Mouse (Mus musculus) layer of hippocampus, postnatal 10 days (tissue): Measurements from ENCODE around the gene Gpr65. TPM values are rescaled to one million over a fixed set of nuclear protein-coding genes. Genes with fewer than 3 reads are reported as not detected.
"Not testable (repeated sequence)": the region's sequence is repeated elsewhere in the genome, so short reads cannot be mapped to it uniquely, and the experiment has no call there.

ENCODE experiments used
- DNase-seq, 2 experiments: peaks; one replicate each; pipeline ENCODE4 v3.0.0; 2021; ENCODE audit warnings: low spot score in 2 of 2
- long read RNA-seq: library from polyadenylated mRNA; stranded (forward); transcript quantifications from one replicate; pipeline ENCODE4 v2.0.0, GENCODE M21; 2023
- total RNA-seq, 2 experiments: library from RNA; stranded (reverse); gene quantifications; 2 replicates each; pipeline ENCODE4 v1.2.3; 2021

The Gpr65 gene
- not detected for total RNA-seq
- long read RNA-seq = 0 reads

DNA sequence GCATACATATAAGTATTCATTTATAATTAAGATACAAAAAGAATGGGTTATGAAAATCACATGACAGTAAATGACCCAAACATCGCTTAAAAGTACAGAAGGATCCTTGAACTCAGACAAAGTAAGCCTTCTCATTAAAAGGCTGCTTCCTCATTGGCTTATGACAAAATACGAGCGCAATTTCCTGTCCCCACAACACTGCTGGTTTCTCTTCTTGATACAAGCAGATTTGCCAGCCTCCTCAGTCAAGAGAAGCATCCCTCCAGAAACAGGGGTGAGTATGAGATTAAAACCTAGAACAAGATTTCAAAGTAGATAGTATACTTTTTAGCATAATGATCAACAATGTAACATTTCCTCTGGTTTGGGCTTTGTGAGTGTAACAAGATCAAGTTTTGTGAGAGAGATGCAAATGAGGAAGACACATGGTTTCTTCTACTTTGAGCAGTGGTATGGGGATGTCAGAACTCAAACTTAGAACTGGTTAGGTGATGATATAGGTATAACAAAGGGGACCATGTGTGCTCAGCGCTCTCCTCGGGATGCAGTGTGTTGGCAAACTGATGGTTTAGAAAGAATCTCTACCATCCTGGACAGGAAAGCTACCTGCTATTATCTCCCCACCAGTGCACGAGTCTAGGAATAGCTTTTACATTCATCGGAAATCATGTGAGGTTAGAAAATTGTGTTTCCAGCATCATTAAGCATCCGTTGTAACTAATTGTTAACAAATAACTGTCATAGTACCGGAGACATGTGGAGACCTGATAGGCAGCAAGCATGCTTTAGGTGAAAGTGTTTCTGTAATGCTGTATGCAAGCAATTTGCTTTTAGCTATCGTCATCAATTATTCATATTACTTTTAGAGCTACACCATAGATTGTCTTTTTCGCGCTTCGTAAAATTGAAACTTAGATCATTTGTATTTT, at the start of gene Gpr65:
Gene Gpr65, plus strand, starts transcription at position 195 of the 929 bp plus-strand sequence.
- DNase-seq = no peak

DNA sequence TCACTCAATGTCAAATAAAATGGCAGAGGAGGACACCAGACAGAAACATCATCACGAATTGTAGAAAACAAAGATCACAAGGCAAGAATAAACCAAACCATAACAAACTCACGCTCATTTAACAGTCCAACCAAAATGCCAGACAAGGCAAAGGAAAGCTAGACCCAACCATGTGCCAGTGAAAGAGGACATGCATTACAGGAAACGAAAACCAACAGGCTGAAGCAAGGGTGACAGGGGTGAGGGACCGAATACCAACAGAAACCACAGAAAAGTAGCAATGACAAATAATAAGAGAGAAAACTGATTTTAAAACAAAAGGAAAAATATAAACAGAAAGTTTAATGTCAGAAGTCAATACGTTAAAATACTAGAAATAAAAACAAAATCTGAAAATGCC, 45.1 kb upstream of the Gpr65 start:
- DNase-seq = no peak

GRCm38 (mm10) chr12:98227037-98227436, 41.4 kb upstream of the Gpr65 start:
- no peak for DNase-seq

DNA sequence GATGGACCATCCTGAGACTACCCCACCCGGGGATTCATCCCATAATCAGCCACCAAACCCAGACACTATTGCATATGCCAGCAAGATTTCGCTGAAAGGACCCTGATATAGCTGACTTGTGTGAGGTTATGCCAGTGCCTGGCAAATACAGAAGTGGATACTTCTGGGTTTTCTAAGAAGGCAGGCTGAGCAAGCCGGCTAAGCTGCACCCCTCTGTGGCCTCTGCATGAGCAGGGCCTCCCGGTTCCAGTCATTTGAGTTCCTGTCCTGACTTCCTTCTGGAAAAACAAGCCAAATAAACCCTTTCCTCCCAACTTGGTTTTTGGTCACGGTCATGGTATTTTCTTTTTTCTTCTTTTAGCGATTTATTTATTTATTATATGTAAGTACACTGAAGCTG, 30.0 kb upstream of the Gpr65 start:
- DNase-seq = not testable (repeated sequence)

GRCm38 (mm10) chr12:98244161-98244560, 24.3 kb upstream of the Gpr65 start:
- DNase-seq = no peak

DNA sequence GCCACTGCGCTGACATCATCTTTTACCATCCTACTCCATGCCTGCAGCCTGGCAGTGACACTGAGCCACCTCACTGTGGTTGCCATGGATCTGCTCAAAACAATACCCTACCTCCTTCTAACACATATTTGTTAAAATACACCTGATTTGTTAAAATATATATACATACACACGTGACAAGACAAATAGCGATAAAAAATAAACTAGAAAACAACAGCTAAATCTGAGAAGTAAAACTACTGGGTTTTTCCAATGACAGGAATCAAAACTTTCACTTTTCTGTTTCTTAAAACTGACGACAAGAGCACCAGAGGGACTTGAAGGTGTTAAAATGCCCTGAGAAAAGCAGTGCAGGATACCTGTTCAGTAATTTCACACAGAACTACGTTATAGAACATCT, 23.6 kb upstream of the Gpr65 start:
- DNase-seq = no peak

GRCm38 (mm10) chr12:98246835-98247234, 21.6 kb upstream of the Gpr65 start:
- DNase-seq = no peak

- no peak for DNase-seq
Observed at GRCm38 (mm10) chr12:98249671-98250070, 18.8 kb upstream of the Gpr65 start.

GRCm38 (mm10) chr12:98250327-98250726, 18.1 kb upstream of the Gpr65 start:
- DNase-seq = no peak

GRCm38 (mm10) chr12:98252417-98252816, 16.0 kb upstream of the Gpr65 start:
- no peak for DNase-seq

DNA sequence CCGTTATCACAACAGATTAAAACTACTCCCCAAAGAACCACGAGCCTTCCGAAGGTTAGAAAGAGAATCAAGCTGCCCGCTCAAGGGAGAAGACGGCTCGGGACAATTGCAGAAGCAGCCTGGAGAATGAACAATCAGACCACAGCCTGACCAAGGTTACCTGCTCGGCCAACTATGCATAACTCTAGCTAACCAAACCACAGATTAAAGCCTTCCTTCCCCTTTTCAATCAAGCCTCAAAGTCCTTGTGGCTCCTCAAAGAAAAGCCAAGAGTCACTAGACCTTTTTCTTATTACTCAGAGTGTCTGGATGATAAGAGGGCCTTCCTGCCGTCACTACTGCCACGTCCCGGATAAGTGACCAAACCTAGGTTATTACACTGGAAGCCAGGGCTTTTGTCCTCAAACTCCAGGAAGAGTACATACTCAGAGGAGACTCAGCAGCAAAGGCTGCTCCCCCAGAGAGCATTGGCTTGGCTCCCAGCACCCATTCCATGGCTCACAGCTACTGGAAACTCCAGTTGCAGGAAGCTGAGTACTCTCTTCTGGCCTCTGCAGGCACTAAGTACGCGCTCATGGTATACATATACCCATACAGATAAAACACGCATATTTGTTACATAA, 13.0 kb upstream of the Gpr65 start:
- no peak for DNase-seq

DNA sequence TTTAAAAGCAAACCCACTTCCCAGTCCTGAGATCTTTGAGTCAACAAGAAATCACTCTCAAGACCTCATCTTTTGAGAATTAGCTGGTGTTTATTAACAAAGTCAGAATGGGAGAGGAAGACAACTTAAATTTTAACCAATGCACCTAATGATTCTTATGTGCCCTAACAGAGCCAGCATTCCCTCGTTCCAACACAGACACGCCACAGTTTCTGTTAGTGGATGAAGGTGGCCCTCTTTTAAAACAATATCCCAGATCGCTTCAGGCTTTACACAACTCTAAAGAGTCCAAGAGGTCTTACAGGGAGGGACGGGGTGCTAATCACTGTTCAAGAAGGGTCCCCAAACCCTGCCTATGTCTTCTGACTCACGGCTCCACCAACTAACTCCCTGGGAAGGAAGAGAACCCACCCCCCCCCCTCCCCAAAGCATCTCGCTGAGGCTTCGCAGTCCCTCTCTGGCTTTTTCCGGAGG, 10.0 kb upstream of the Gpr65 start:
- DNase-seq = no peak

- peak; percentile 91 to 92 for DNase-seq
Observed at GRCm38 (mm10) chr12:98258845-98259517, 9.5 kb upstream of the Gpr65 start, which contains the start of gene Galc. Gene Galc (minus strand): TSS chr12:98259459.

DNA sequence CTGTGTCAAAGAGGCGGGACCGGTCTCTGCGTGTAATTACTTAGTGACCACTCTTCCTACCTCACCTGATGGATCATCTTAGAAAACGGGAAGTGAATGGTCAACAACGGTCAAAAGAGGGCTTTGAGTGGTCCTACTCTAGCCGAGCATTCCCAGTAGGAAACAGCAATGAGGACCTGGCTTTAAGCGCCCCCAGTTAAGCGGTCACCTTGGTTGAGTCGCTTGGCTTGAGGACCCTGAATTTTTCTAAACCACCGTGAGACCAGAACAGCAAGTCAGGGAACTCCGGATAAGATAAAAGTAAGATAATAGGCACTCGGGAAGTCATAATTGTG, 8.9 kb upstream of the Gpr65 start:
- DNase-seq = no peak

DNA sequence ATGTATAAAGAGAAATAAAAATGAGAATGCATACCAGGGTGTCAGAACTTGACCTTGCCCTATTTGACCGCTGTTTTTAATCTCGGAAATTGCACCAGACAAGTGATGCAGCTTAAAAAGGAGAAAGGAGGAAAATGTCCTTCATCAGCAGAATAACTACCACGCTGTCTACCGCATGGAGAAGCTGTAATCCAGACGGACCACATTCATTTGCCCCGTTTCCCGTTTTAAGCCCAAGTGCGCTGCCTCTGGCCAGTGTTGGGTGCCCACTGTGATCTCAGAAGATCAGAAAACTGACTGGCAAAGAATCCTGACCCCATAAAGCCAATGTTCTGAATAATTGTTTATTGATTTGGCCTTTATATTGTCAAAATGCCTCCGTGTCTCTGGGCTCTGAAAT, 2.7 kb upstream of the Gpr65 start:
- no peak for DNase-seq

DNA sequence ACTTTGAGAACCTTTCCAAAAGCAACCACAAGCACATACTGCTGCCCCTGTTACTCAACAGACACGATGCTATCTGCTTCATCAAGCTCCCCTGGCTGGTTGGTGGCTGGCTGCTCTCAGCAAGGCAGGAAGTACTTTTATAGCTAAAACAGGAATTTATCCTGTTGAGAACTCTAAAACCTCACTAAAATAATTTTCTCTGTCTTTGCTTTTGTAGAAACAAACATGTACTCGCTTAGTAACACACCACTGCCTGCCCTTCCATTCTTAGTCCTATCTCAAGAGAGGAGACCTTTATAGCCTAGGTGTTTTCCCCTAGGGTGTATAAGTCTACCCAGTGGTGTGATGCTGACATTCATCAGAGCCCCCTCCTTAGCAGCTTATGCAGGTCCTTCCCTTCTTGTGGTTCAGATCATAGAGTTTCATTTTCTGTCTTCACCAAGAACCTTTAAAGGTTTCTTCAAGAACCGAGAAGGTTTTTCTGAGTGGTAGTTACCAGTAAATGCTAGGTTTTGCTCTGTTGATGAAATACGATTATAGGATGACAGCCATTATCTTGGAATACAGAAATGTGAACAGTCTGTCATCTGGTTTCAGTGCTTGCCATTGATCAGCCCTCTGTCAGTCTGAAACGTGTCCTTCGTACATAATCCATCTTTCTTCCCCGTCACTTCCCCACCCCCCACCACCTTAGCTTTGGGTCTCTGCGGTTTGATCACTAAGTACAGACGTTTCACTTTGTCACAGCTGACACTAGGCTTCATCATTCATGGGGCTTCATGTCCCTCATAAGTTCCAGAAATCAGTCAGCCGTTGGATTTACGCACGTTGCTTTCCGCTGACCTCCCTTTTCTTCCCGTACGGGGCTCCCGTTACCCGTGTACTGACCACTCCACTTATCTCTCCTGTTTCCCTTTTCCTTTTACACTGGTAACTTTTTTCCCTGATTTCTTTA, 1.6 kb downstream of the Gpr65 start:
- no peak for DNase-seq

DNA sequence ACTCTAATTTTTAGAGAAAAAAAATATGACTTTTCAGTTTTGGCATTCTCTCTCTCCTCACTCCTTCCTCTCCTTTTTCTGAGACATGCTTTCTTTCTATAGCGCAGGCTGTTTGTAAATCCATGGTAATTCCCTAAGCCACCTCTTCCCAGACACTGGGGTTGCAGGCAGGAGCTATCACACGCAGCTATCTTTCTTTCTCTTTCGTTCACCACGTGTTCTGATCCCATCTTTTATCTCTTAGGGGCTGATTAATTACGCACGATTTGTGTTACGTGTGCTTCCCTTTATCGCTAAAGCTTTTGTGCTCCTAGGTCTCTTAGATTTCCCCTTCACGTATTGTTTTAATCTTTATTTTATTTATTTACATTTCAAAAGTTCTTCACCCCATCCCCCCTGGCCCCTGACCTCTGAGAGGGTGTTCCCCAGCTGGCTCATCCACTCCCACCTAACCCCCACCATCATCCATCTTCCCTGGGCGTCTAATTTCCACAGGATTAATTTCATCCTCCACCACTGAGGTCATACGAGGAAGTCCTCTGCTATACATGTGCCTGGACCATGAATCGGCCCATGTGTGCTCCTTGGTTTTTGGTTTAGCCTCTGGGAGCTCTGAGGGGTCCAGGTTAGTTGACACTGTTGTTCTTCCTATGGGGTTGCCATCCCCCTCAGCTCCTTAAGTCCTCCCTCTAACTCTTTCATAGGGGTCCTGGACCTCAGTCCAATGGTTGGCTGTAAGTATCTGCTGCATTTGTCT, 2.6 kb downstream of the Gpr65 start:
- DNase-seq = no peak

GRCm38 (mm10) chr12:98272433-98272832, 4.0 kb downstream of the Gpr65 start:
- no peak for DNase-seq

GRCm38 (mm10) chr12:98280530-98280929, 12.1 kb downstream of the Gpr65 start:
- DNase-seq = peak; percentile 78 to 80

DNA sequence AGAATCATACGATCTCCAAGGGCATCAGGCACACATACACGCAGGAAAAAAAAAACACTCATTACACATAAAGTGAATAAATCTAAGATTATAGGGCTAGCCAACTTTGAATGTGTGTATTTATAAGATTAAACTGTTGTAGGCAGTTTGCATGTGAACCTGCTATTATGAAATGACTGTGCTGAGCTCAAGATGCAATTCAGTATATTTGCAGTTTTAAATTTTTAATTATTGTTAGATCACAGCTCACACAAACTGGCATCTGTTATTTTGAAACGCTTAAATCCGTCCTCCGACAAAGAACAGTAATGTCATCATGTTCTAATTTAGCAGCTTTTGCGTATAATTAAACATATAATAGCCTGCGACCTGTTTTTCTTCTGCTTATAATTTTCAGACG, 12.6 kb downstream of the Gpr65 start:
- DNase-seq = no peak
